ENCODE assay signal across 7 mouse cellular contexts in the genomic region with DNA sequence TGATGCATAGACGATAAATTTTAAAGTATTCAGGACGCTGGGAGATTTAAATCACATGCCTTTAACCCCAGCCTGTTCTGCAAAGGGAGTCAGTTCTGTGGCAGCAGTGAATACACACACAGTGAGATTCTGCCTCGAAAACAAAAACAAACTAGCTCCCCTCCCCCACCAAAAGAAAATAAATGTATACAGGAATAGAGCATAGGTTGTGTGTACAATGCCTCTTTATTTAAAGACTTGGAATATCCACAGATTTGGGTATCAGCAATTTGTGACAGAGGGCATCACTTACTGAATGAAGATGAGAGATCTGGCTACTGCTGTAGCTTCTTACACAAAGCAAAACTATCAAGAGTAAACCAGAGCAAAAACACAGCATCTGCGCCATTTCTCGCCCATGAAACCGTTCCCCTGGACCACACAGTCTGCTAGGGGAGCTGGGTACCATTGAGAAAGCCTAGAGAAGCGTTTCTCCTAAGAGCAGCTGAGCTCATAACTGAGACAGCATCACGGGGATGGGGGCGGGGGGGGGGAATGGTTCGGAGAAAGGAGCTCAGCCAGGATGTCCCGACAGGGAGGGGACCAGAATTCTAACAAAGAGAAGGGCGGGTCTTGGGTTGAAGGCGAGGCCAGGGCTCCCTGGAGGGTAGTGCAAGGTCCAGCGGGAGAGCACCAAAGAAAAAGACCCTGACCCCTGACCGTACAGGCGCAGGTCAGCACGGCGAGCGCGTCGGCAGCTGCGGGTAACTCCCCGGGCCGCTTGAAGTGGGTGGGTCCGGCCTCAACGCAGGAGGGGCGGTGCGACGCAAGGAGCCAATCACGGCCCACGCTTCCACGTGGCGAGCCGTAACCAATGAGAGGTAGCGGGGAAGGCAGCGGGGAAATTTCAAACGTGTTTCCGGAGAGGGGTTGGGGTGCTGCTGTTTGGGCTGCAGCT. TPM values are rescaled to one million over a fixed set of nuclear protein-coding genes. Genes with fewer than 3 reads are reported as not detected.
DNase-seq lines count a peak whose midpoint lies in the region; ATAC-seq lines count a peak whose summit lies in the region.

Gene Ttk (plus strand): TSS at position 879 of the 937 bp plus-strand sequence.

- no peaks in the 10 kb centered on the region for H3K36me3 ChIP-seq in intestine, embryonic 15.5 days
- H3K36me3 ChIP-seq in midbrain, embryonic 10.5 days: peaks cover 12% of the 10 kb centered on the region; the same call in 1 of the 2 replicates

- H3K27ac ChIP-seq in intestine, embryonic 15.5 days: peak within 1 kb of the TSS; percentile 62
- H3K27ac ChIP-seq in midbrain, embryonic 10.5 days (replicated peaks): peak within 1 kb of the TSS; percentile 95

- 0 out of 2 replicates have a peak, but pooled peaks cover 6% of the 10 kb centered on the region for H3K4me1 ChIP-seq in intestine, embryonic 15.5 days (replicated peaks)
- peaks cover 24% of the 10 kb centered on the region for H3K4me1 ChIP-seq in midbrain, embryonic 10.5 days

- peak within 1 kb of the TSS; percentile 82 for H3K9ac ChIP-seq in intestine, embryonic 15.5 days

- peak within 1 kb of the TSS; percentile 80 for H3K4me2 ChIP-seq in intestine, embryonic 15.5 days (replicated peaks)

- H3K9me3 ChIP-seq in intestine, embryonic 15.5 days: no peaks in the 10 kb centered on the region
- no peaks in the 10 kb centered on the region for H3K9me3 ChIP-seq in midbrain, embryonic 10.5 days (replicated peaks)

- DNase-seq in adrenal gland, adult (ENCODE audit: inconsistent age in 2 of 2, low spot score in 1 of 2): peak; percentile 90 to 96
- DNase-seq in embryo, embryonic 10.5 days (ENCODE audit: low spot score): peak; percentile 96
- DNase-seq in gastrocnemius, postnatal 25 days: peak; percentile 87
- DNase-seq in left cerebral cortex, postnatal 25 days (ENCODE audit: low spot score in 2 of 2): peak; percentile 88 to 94
- peak; percentile 96 for DNase-seq in midbrain, embryonic 10.5 days (ENCODE audit: low spot score)
- DNase-seq in right cerebral cortex, postnatal 4 days: peak; percentile 89

- intact Hi-C loops in left cerebral cortex, postnatal 25 days (cut with DNase I): loop anchor here (1.0 kb wide), 1 partner anchor 28 kb away; the partner anchor contains the start of gene Elovl4

- 1% methylated on average over 38 of the region's 38 CpGs for WGBS in intestine, embryonic 15.5 days
- 1% methylated on average over 38 of the region's 38 CpGs for WGBS in midbrain, embryonic 10.5 days

- peak; percentile 100 for ATAC-seq in intestine, embryonic 15.5 days

- no peaks in the 10 kb centered on the region for H3K27me3 ChIP-seq in intestine, embryonic 15.5 days (replicated peaks)
- no peaks in the 10 kb centered on the region for H3K27me3 ChIP-seq in midbrain, embryonic 10.5 days (ENCODE audit: low read depth, poor library complexity, severe bottlenecking)

- peak within 1 kb of the TSS; percentile 94 for H3K4me3 ChIP-seq in intestine, embryonic 15.5 days (replicated peaks)
- H3K4me3 ChIP-seq in midbrain, embryonic 10.5 days: peak within 1 kb of the TSS; percentile 95

RNA-seq across cellular contexts. Expression of gene Ttk, which starts in this region (rescaled TPM):
- under 1 TPM; 0.10 to 0.48 TPM for total RNA-seq in gastrocnemius, postnatal 25 days (2021)
- polyA plus RNA-seq in intestine, embryonic 15.5 days (2015; fragmentation: Nextera tagmentation; extraction: Ambion mirVana): 23.5 and 25.9 TPM in 2 replicates
- under 1 TPM; 0.69 to 0.87 TPM for total RNA-seq in left cerebral cortex, postnatal 25 days (2021)
- 46.1 and 51.4 TPM in 2 replicates for polyA plus RNA-seq in midbrain, embryonic 10.5 days (2016; fragmentation: Nextera tagmentation; extraction: Ambion mirVana)

Comparison
In these comparisons a context has a peak if more than half of its experiments do, and no peak if none do; other contexts are left out.
1. Peak in every context shown above with its lines: DNase-seq, ATAC-seq, H3K4me3 ChIP-seq and H3K27ac ChIP-seq.
2. Peak in DNase-seq in gastrocnemius, postnatal 25 days; RNA of the gene not detected or under 1 TPM.
3. Peak in DNase-seq in left cerebral cortex, postnatal 25 days; RNA of the gene not detected or under 1 TPM.